Mouse (Mus musculus): ENCODE results near the gene Mtx3. TPM values are rescaled to one million over a fixed set of nuclear protein-coding genes. Genes with fewer than 3 reads are reported as not detected.

Gene Mtx3
- polyA plus RNA-seq, 1 experiment from 2014 or later, result 4.1 TPM

DNA sequence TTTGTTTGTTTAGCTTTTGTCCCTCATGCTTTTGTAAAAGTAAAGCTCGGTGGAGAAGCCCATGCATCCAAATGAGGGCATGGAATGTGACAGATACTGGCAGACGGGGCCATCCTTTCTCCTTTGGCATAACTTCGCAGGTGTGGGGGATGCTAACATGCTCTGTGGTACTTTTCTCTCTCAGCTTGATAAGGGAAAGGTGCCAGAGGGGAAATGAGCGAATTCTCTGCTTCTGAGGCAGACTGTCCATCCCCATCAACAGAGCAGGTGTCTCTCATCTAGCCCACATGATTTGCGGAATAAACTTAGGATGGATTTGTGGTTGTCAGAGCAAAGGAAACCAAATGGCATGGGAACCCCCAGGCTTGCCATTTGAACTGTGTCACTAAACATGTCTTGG lies 61.4 kb downstream of the Mtx3 start:
- Histone ChIP-seq H3K27me3 (replicated peaks; ENCODE audit: control insufficient read depth, insufficient read depth, low read length) (no peaks in the 10 kb centered on the region), H3K4me2 (ENCODE audit: low read depth, low read length) (no peak overlapping the region), H3K36me3 (ENCODE audit: control insufficient read depth, insufficient read depth, low read length) (no peaks in the 10 kb centered on the region), H3K27ac (replicated peaks; ENCODE audit: low read depth, low read length) (no peak overlapping the region), H3K9me3 (ENCODE audit: control insufficient read depth, low read length) (no peaks in the 10 kb centered on the region), H3K9ac (ENCODE audit: low read depth, low read length) (no peak overlapping the region), H3K4me1 (ENCODE audit: control insufficient read depth, insufficient read depth, low read length) (no peaks in the 10 kb centered on the region), H3K4me3 (ENCODE audit: low read depth, low read length) (no peak overlapping the region)
- DNase-seq (ENCODE audit: low spot score), result no peak
- no peak for ATAC-seq (ENCODE audit: low read depth)
- 76% methylated on average over 5 of the region's 5 CpGs for WGBS

DNA sequence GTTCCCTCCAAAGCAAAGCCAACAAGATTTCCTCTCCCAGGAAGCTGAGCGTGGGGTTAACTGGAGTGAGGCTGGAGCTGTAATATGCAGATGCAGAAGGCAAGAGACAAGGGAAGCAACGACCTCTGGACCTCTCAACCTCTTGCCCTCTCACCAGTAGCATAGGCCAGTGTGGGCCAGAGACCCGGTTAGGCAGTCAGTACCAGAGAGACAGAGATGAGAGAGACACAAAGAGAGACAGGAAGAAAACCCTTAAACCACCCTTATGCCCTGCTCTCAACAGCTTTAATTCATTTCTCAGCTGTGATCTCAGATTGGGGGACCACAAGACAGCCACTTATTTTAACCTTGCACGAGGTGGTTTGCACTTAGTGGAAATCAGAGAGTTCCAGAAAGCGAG lies 62.8 kb downstream of the Mtx3 start:
- Histone ChIP-seq H3K9me3 (ENCODE audit: control insufficient read depth, low read length) (no peaks in the 10 kb centered on the region), H3K4me2 (ENCODE audit: low read depth, low read length) (no peak overlapping the region), H3K36me3 (ENCODE audit: control insufficient read depth, insufficient read depth, low read length) (no peaks in the 10 kb centered on the region), H3K9ac (ENCODE audit: low read depth, low read length) (no peak overlapping the region), H3K27me3 (replicated peaks; ENCODE audit: control insufficient read depth, insufficient read depth, low read length) (no peaks in the 10 kb centered on the region), H3K4me1 (ENCODE audit: control insufficient read depth, insufficient read depth, low read length) (no peaks in the 10 kb centered on the region), H3K27ac (replicated peaks; ENCODE audit: low read depth, low read length) (no peak overlapping the region), H3K4me3 (ENCODE audit: low read depth, low read length) (no peak overlapping the region)
- ATAC-seq (ENCODE audit: low read depth) (no peak), DNase-seq (ENCODE audit: low spot score) (no peak)
- WGBS, result 50% methylated on average over 5 of the region's 5 CpGs

Other genes starting within 250 kb of the Mtx3 start
- gene Serinc5, start 233.7 kb upstream of the Mtx3 start, polyA plus RNA-seq (2014; fragmentation: Nextera tagmentation; extraction: Ambion mirVana), result 19.8 and 20.0 TPM in 2 replicates
- gene Thbs4, start 49.9 kb upstream of the Mtx3 start, polyA plus RNA-seq (2014; fragmentation: Nextera tagmentation; extraction: Ambion mirVana), result 56.8 and 64.8 TPM in 2 replicates